Mouse (Mus musculus): ENCODE measurements around the gene Rps17.
A peak's percentile ranks its signal among the peaks of the same experiment; 100 is the strongest.

The Rps17 gene

GRCm38 (mm10) chr7:81330767-81331166 is 14.3 kb downstream of the Rps17 start:
- DNase-seq: no peak

GRCm38 (mm10) chr7:81327661-81328060 is 17.4 kb downstream of the Rps17 start:
- no peak for DNase-seq

GRCm38 (mm10) chr7:81326859-81327258 is 18.2 kb downstream of the Rps17 start:
- peak in 1 of 2 experiments; percentile 18 for DNase-seq

- no peak for DNase-seq
Observed at GRCm38 (mm10) chr7:81326043-81326442, 19.0 kb downstream of the Rps17 start.

GRCm38 (mm10) chr7:81321776-81322175 is 23.3 kb downstream of the Rps17 start:
- no peak for DNase-seq

- DNase-seq: no peak
Observed at GRCm38 (mm10) chr7:81319749-81320148, 25.3 kb downstream of the Rps17 start.

GRCm38 (mm10) chr7:81315583-81315982 is 29.5 kb downstream of the Rps17 start:
- no peak for DNase-seq

- DNase-seq: no peak
Observed at GRCm38 (mm10) chr7:81311581-81311980, 33.5 kb downstream of the Rps17 start.

- no peak for DNase-seq
Observed at GRCm38 (mm10) chr7:81311130-81311529, 33.9 kb downstream of the Rps17 start.

- no peak for DNase-seq
Observed at GRCm38 (mm10) chr7:81309247-81309646, 35.8 kb downstream of the Rps17 start.

- peak; percentile 18 to 49 for DNase-seq
Observed at GRCm38 (mm10) chr7:81307735-81308134, 37.3 kb downstream of the Rps17 start.

- DNase-seq: no peak
Observed at GRCm38 (mm10) chr7:81304675-81305074, 40.4 kb downstream of the Rps17 start.

GRCm38 (mm10) chr7:81304100-81304499 is 41.0 kb downstream of the Rps17 start:
- DNase-seq: no peak

GRCm38 (mm10) chr7:81303682-81304081 is 41.4 kb downstream of the Rps17 start:
- DNase-seq: no peak

- no peak for DNase-seq
Observed at GRCm38 (mm10) chr7:81301323-81301722, 43.7 kb downstream of the Rps17 start.

- DNase-seq: no peak
Observed at GRCm38 (mm10) chr7:81298206-81298605, 46.8 kb downstream of the Rps17 start.

GRCm38 (mm10) chr7:81295169-81295568 is 49.9 kb downstream of the Rps17 start:
- no peak for DNase-seq
